ENCODE assay signal across 9 mouse cellular contexts in genomic region chr19:6933436-6934194, GRCm38 (mm10). TPM values are rescaled to one million over a fixed set of nuclear protein-coding genes. Genes with fewer than 3 reads are reported as not detected.
DNase-seq lines count a peak whose midpoint lies in the region; ATAC-seq and TF ChIP-seq lines count a peak whose summit lies in the region.
"Had no signal": no experiment of that assay in that cellular context is flagged by ENCODE, and none has a peak within 500 bp of the region (broad histone marks: within the 10 kb centered on the region; RNA-seq: fewer than 3 reads in every experiment).

No protein-coding gene starts in this region.

- no peak for DNase-seq in cerebellum, postnatal 4 days (ENCODE audit: low spot score in 2 of 2)
- peak; percentile 66 for DNase-seq in splenic B cell, adult 2 months (ENCODE audit: low read depth, low spot score)

- peak; percentile 37; the same call in 1 of the 2 replicates for ATAC-seq in cerebellum, adult (ENCODE audit: insufficient number of reproducible peaks, low FRiP score, low TSS enrichment)
- ATAC-seq in embryonic facial prominence, embryonic 15.5 days (ENCODE audit: insufficient number of reproducible peaks, low FRiP score, low TSS enrichment, low read depth) = peak; percentile 48
- ATAC-seq in kidney, embryonic 14.5 days (ENCODE audit: low FRiP score, low TSS enrichment) = peak; percentile 15; the same call in 1 of the 2 replicates
- peak; percentile 76 for ATAC-seq in megakaryocyte progenitor cell, adult 5-6 weeks (replicated peaks; ENCODE audit: poor library complexity)
- ATAC-seq in erythroid progenitor cell, adult 5-6 weeks (replicated peaks; ENCODE audit: low FRiP score, poor library complexity, severe bottlenecking) = no peak

- no peak for TF ChIP-seq CTCF in E14TG2a.4 (conservative IDR thresholded peaks at IDR 0.05; ENCODE audit: low read length)

- no peaks in the 10 kb centered on the region for H3K9me3 ChIP-seq in E14TG2a.4 (ENCODE audit: low read length)
- no peaks in the 10 kb centered on the region for H3K9me3 ChIP-seq in embryonic facial prominence, embryonic 15.5 days (replicated peaks)
- H3K9me3 ChIP-seq in kidney, embryonic 14.5 days (ENCODE audit: control insufficient read depth, low read length) = no peaks in the 10 kb centered on the region

- H3K9ac ChIP-seq in embryonic facial prominence, embryonic 15.5 days = peak overlapping the region; percentile 33; the same call in 1 of the 2 replicates
- H3K9ac ChIP-seq in kidney, embryonic 14.5 days (ENCODE audit: low read depth, low read length) = peak overlapping the region; percentile 44

- peaks cover 56% of the 10 kb centered on the region for H3K4me1 ChIP-seq in E14TG2a.4 (replicated peaks; ENCODE audit: low read depth, low read length)
- H3K4me1 ChIP-seq in embryonic facial prominence, embryonic 15.5 days = peaks cover 18% of the 10 kb centered on the region
- H3K4me1 ChIP-seq in kidney, embryonic 14.5 days (ENCODE audit: control insufficient read depth, insufficient read depth, low read length) = peaks cover 10% of the 10 kb centered on the region

- peaks cover 48% of the 10 kb centered on the region for H3K27me3 ChIP-seq in E14TG2a.4 (ENCODE audit: insufficient read depth, low read length)
- peaks cover 71% of the 10 kb centered on the region for H3K27me3 ChIP-seq in embryonic facial prominence, embryonic 15.5 days
- peaks cover 62% of the 10 kb centered on the region for H3K27me3 ChIP-seq in kidney, embryonic 14.5 days (ENCODE audit: control insufficient read depth, insufficient read depth, low read length)
- no peaks in the 10 kb centered on the region for H3K27me3 ChIP-seq in splenic B cell, adult 2 months (ENCODE audit: control insufficient read depth, insufficient read depth, low read length, poor library complexity, severe bottlenecking)

- H3K4me3 ChIP-seq in E14TG2a.4 (replicated peaks; ENCODE audit: low read length) = peak overlapping the region; percentile 77
- H3K4me3 ChIP-seq in embryonic facial prominence, embryonic 15.5 days (replicated peaks) = peak overlapping the region; percentile 50
- peak overlapping the region; percentile 41 for H3K4me3 ChIP-seq in kidney, embryonic 14.5 days (ENCODE audit: low read length)

- H3K27ac ChIP-seq in embryonic facial prominence, embryonic 15.5 days (replicated peaks) = no peak overlapping the region
- H3K27ac ChIP-seq in kidney, embryonic 14.5 days (ENCODE audit: low read depth, low read length) = no peak overlapping the region

- H3K4me2 ChIP-seq in embryonic facial prominence, embryonic 15.5 days (replicated peaks) = peak overlapping the region; percentile 94
- H3K4me2 ChIP-seq in kidney, embryonic 14.5 days (replicated peaks; ENCODE audit: low read depth, low read length) = peak overlapping the region; percentile 78

- 3% methylated on average over 58 of the region's 58 CpGs for WGBS in embryonic facial prominence, embryonic 15.5 days
- 2% methylated on average over 58 of the region's 58 CpGs for WGBS in kidney, embryonic 14.5 days

- H3K36me3 ChIP-seq in E14TG2a.4 (ENCODE audit: insufficient read depth, low read length) = no peaks in the 10 kb centered on the region
- H3K36me3 ChIP-seq in embryonic facial prominence, embryonic 15.5 days = no peaks in the 10 kb centered on the region
- no peaks in the 10 kb centered on the region for H3K36me3 ChIP-seq in kidney, embryonic 14.5 days (ENCODE audit: control insufficient read depth, insufficient read depth, low read length)
- no peaks in the 10 kb centered on the region for H3K36me3 ChIP-seq in splenic B cell, adult 2 months (ENCODE audit: control insufficient read depth, insufficient read depth, low read length, poor library complexity, severe bottlenecking)

RNA-seq across cellular contexts. Expression of gene Kcnk4, which starts 0.7 kb away (rescaled TPM):
- polyA plus RNA-seq in embryonic facial prominence, embryonic 15.5 days (2015; fragmentation: Nextera tagmentation; extraction: Ambion mirVana) = 1.4 and 1.7 TPM in 2 replicates
- 0.12 and 0.51 TPM in 2 replicates for polyA plus RNA-seq in kidney, embryonic 14.5 days (2014; fragmentation: Nextera tagmentation; extraction: Ambion mirVana)
- total RNA-seq in megakaryocyte progenitor cell, adult 5-6 weeks (2015) = not detected in 2 replicates
- total RNA-seq in megakaryocyte progenitor cell, adult 5-6 weeks (2017) = not detected in 2 replicates
- not detected in 2 replicates for total RNA-seq in erythroid progenitor cell, adult 5-6 weeks (2015; ENCODE audit: low replicate concordance)
- total RNA-seq in erythroid progenitor cell, adult 5-6 weeks (2017; ENCODE audit: low replicate concordance) = not detected in 2 replicates

RNA-seq across cellular contexts. Expression of gene Bad, which starts 8.0 kb away (rescaled TPM):
- polyA plus RNA-seq in embryonic facial prominence, embryonic 15.5 days (2015; fragmentation: Nextera tagmentation; extraction: Ambion mirVana) = 90.3 and 97.9 TPM in 2 replicates
- polyA plus RNA-seq in kidney, embryonic 14.5 days (2014; fragmentation: Nextera tagmentation; extraction: Ambion mirVana) = 65.5 and 70.9 TPM in 2 replicates
- 13.4 and 14.1 TPM in 2 replicates for total RNA-seq in megakaryocyte progenitor cell, adult 5-6 weeks (2015)
- 43.1 and 56.3 TPM in 2 replicates for total RNA-seq in megakaryocyte progenitor cell, adult 5-6 weeks (2017)
- total RNA-seq in erythroid progenitor cell, adult 5-6 weeks (2015; ENCODE audit: low replicate concordance) = 2.9 and 5.0 TPM in 2 replicates
- 6.3 and 10.9 TPM in 2 replicates for total RNA-seq in erythroid progenitor cell, adult 5-6 weeks (2017; ENCODE audit: low replicate concordance)

RNA-seq across cellular contexts. Expression of gene Catsperz, which starts 8.4 kb away (rescaled TPM):
- 4.0 and 5.1 TPM in 2 replicates for polyA plus RNA-seq in embryonic facial prominence, embryonic 15.5 days (2015; fragmentation: Nextera tagmentation; extraction: Ambion mirVana)
- 2.1 and 3.8 TPM in 2 replicates for polyA plus RNA-seq in kidney, embryonic 14.5 days (2014; fragmentation: Nextera tagmentation; extraction: Ambion mirVana)
- total RNA-seq in megakaryocyte progenitor cell, adult 5-6 weeks (2015) = 1.3 and 2.1 TPM in 2 replicates
- 0.67 and 0.98 TPM in 2 replicates for total RNA-seq in megakaryocyte progenitor cell, adult 5-6 weeks (2017)
- not detected in 2 replicates for total RNA-seq in erythroid progenitor cell, adult 5-6 weeks (2015; ENCODE audit: low replicate concordance)
- not detected in 2 replicates for total RNA-seq in erythroid progenitor cell, adult 5-6 weeks (2017; ENCODE audit: low replicate concordance)
- total RNA-seq: heart, postnatal 14 days had no signal

RNA-seq across cellular contexts. Expression of gene Gpr137, which starts 8.7 kb away (rescaled TPM):
- polyA plus RNA-seq in embryonic facial prominence, embryonic 15.5 days (2015; fragmentation: Nextera tagmentation; extraction: Ambion mirVana) = 41.8 and 42.2 TPM in 2 replicates
- 23.3 and 27.4 TPM in 2 replicates for polyA plus RNA-seq in kidney, embryonic 14.5 days (2014; fragmentation: Nextera tagmentation; extraction: Ambion mirVana)
- 9.4 and 13.1 TPM in 2 replicates for total RNA-seq in megakaryocyte progenitor cell, adult 5-6 weeks (2015)
- 14.0 and 20.3 TPM in 2 replicates for total RNA-seq in megakaryocyte progenitor cell, adult 5-6 weeks (2017)
- 2.9 TPM in 2 replicates for total RNA-seq in erythroid progenitor cell, adult 5-6 weeks (2015; ENCODE audit: low replicate concordance)
- 2.8 TPM in 1 of 2 replicates, not detected in the other for total RNA-seq in erythroid progenitor cell, adult 5-6 weeks (2017; ENCODE audit: low replicate concordance)

RNA-seq across cellular contexts. Expression of gene Esrra, which starts 12.0 kb away (rescaled TPM):
- polyA plus RNA-seq in embryonic facial prominence, embryonic 15.5 days (2015; fragmentation: Nextera tagmentation; extraction: Ambion mirVana) = 15.2 and 16.1 TPM in 2 replicates
- 5.2 and 9.0 TPM in 2 replicates for polyA plus RNA-seq in kidney, embryonic 14.5 days (2014; fragmentation: Nextera tagmentation; extraction: Ambion mirVana)
- 8.5 and 10.2 TPM in 2 replicates for total RNA-seq in megakaryocyte progenitor cell, adult 5-6 weeks (2015)
- 23.9 and 27.5 TPM in 2 replicates for total RNA-seq in megakaryocyte progenitor cell, adult 5-6 weeks (2017)
- total RNA-seq in erythroid progenitor cell, adult 5-6 weeks (2015; ENCODE audit: low replicate concordance) = 2.9 and 3.4 TPM in 2 replicates
- 0.61 and 2.7 TPM in 2 replicates for total RNA-seq in erythroid progenitor cell, adult 5-6 weeks (2017; ENCODE audit: low replicate concordance)
